9 mouse cellular contexts compared by ENCODE assay signal in genomic region chr1:81316995-81317413, GRCm38 (mm10).
DNase-seq lines count a peak whose midpoint lies in the region; ATAC-seq and TF ChIP-seq lines count a peak whose summit lies in the region.
"Had no signal": no experiment of that assay in that cellular context is flagged by ENCODE, and none has a peak within 500 bp of the region (broad histone marks: within the 10 kb centered on the region; RNA-seq: fewer than 3 reads in every experiment).

No protein-coding gene starts in this region.

- H3K27ac ChIP-seq in kidney, embryonic 15.5 days: no peak overlapping the region
- no peak overlapping the region for H3K27ac ChIP-seq in kidney, adult 2 months (ENCODE audit: insufficient read depth, low read depth, low read length)
- no peak overlapping the region for H3K27ac ChIP-seq in embryonic facial prominence, embryonic 12.5 days
- H3K27ac ChIP-seq in hindbrain, embryonic 14.5 days: peak overlapping the region; percentile 2; the same call in 1 of the 2 replicates
- H3K27ac ChIP-seq in midbrain, postnatal 0 days (ENCODE audit: low read depth, low read length): peak overlapping the region; percentile 39; the same call in 1 of the 2 replicates
- H3K27ac ChIP-seq in intestine, embryonic 16.5 days (ENCODE audit: low read length): no peak overlapping the region
- H3K27ac ChIP-seq: liver, embryonic 13.5 days had no signal

- H3K4me2 ChIP-seq in kidney, embryonic 15.5 days: no peak overlapping the region
- H3K4me2 ChIP-seq in embryonic facial prominence, embryonic 12.5 days (replicated peaks): no peak overlapping the region
- no peak overlapping the region for H3K4me2 ChIP-seq in hindbrain, embryonic 14.5 days (replicated peaks)
- H3K4me2 ChIP-seq in midbrain, postnatal 0 days (ENCODE audit: low read depth, low read length, poor library complexity, severe bottlenecking): no peak overlapping the region
- no peak overlapping the region for H3K4me2 ChIP-seq in intestine, embryonic 16.5 days (ENCODE audit: low read depth, low read length)
- H3K4me2 ChIP-seq: liver, embryonic 13.5 days had no signal

- H3K9me3 ChIP-seq in kidney, embryonic 15.5 days (replicated peaks): no peaks in the 10 kb centered on the region
- no peaks in the 10 kb centered on the region for H3K9me3 ChIP-seq in embryonic facial prominence, embryonic 12.5 days
- no peaks in the 10 kb centered on the region for H3K9me3 ChIP-seq in hindbrain, embryonic 14.5 days (ENCODE audit: control insufficient read depth, low read length)
- no peaks in the 10 kb centered on the region for H3K9me3 ChIP-seq in midbrain, postnatal 0 days (ENCODE audit: low read length)
- H3K9me3 ChIP-seq in intestine, embryonic 16.5 days (ENCODE audit: control insufficient read depth, low read length): no peaks in the 10 kb centered on the region
- H3K9me3 ChIP-seq: liver, embryonic 13.5 days had no signal

- H3K36me3 ChIP-seq in kidney, embryonic 15.5 days: no peaks in the 10 kb centered on the region
- H3K36me3 ChIP-seq in kidney, adult 2 months (ENCODE audit: control insufficient read depth, insufficient read depth, low read length): no peaks in the 10 kb centered on the region
- no peaks in the 10 kb centered on the region for H3K36me3 ChIP-seq in embryonic facial prominence, embryonic 12.5 days
- no peaks in the 10 kb centered on the region for H3K36me3 ChIP-seq in hindbrain, embryonic 14.5 days (replicated peaks; ENCODE audit: control insufficient read depth, insufficient read depth)
- no peaks in the 10 kb centered on the region for H3K36me3 ChIP-seq in midbrain, postnatal 0 days (ENCODE audit: insufficient read depth, low read length)
- no peaks in the 10 kb centered on the region for H3K36me3 ChIP-seq in intestine, embryonic 16.5 days (ENCODE audit: control insufficient read depth, insufficient read depth, low read length)
- H3K36me3 ChIP-seq: liver, embryonic 13.5 days had no signal

- H3K4me3 ChIP-seq in kidney, embryonic 15.5 days (replicated peaks): no peak overlapping the region
- no peak overlapping the region for H3K4me3 ChIP-seq in kidney, adult 2 months (ENCODE audit: insufficient read depth, low read depth, low read length)
- H3K4me3 ChIP-seq in embryonic facial prominence, embryonic 12.5 days: no peak overlapping the region
- H3K4me3 ChIP-seq in hindbrain, embryonic 14.5 days (replicated peaks; ENCODE audit: low read length): no peak overlapping the region
- no peak overlapping the region for H3K4me3 ChIP-seq in midbrain, postnatal 0 days (ENCODE audit: low read depth, low read length)
- H3K4me3 ChIP-seq in intestine, embryonic 16.5 days (ENCODE audit: low read length): no peak overlapping the region
- H3K4me3 ChIP-seq: liver, embryonic 13.5 days had no signal

- TF ChIP-seq CTCF in kidney, adult 2 months (conservative IDR thresholded peaks at IDR 0.05; ENCODE audit: insufficient read depth, insufficient read length, low read depth, low read length): no peak
- TF ChIP-seq CTCF in midbrain, postnatal 0 days (IDR thresholded peaks at IDR 0.05): no peak

- peak; percentile 73 for ATAC-seq in kidney, embryonic 15.5 days (replicated peaks; ENCODE audit: low FRiP score)
- ATAC-seq in embryonic facial prominence, embryonic 12.5 days (ENCODE audit: insufficient number of reproducible peaks, insufficient read depth, low FRiP score, low TSS enrichment): 0 out of 2 replicates have a peak, but pooled peaks have one; percentile 35
- peak; percentile 73; the same call in 1 of the 2 replicates for ATAC-seq in hindbrain, embryonic 14.5 days (ENCODE audit: low FRiP score)
- peak; percentile 45 for ATAC-seq in midbrain, postnatal 0 days (ENCODE audit: low FRiP score)
- no peak for ATAC-seq in intestine, embryonic 16.5 days

- no peak overlapping the region for H3K9ac ChIP-seq in kidney, embryonic 15.5 days
- no peak overlapping the region for H3K9ac ChIP-seq in embryonic facial prominence, embryonic 12.5 days
- 0 out of 2 replicates have a peak overlapping the region, but pooled peaks have one; percentile 5 for H3K9ac ChIP-seq in hindbrain, embryonic 14.5 days
- H3K9ac ChIP-seq in midbrain, postnatal 0 days (replicated peaks; ENCODE audit: low read length, poor library complexity, severe bottlenecking): no peak overlapping the region
- no peak overlapping the region for H3K9ac ChIP-seq in intestine, embryonic 16.5 days (ENCODE audit: low read depth, low read length)
- H3K9ac ChIP-seq: liver, embryonic 13.5 days had no signal

- no peaks in the 10 kb centered on the region for H3K27me3 ChIP-seq in kidney, embryonic 15.5 days
- H3K27me3 ChIP-seq in kidney, adult 2 months (replicated peaks; ENCODE audit: control insufficient read depth, insufficient read depth, low read length): no peaks in the 10 kb centered on the region
- no peaks in the 10 kb centered on the region for H3K27me3 ChIP-seq in embryonic facial prominence, embryonic 12.5 days
- no peaks in the 10 kb centered on the region for H3K27me3 ChIP-seq in hindbrain, embryonic 14.5 days (ENCODE audit: control insufficient read depth, insufficient read depth, low read length)
- H3K27me3 ChIP-seq in midbrain, postnatal 0 days (ENCODE audit: insufficient read depth, low read length): no peaks in the 10 kb centered on the region
- H3K27me3 ChIP-seq in intestine, embryonic 16.5 days (replicated peaks; ENCODE audit: control insufficient read depth, insufficient read depth, low read length): no peaks in the 10 kb centered on the region
- H3K27me3 ChIP-seq: liver, embryonic 13.5 days had no signal

- no peak for TF ChIP-seq POLR2A in kidney, adult 2 months (IDR thresholded peaks at IDR 0.05; ENCODE audit: low read depth, low read length)

- H3K4me1 ChIP-seq in kidney, embryonic 15.5 days: 0 out of 2 replicates have a peak, but pooled peaks cover 4% of the 10 kb centered on the region
- no peaks in the 10 kb centered on the region for H3K4me1 ChIP-seq in kidney, adult 2 months (ENCODE audit: control insufficient read depth, insufficient read depth, low read length)
- H3K4me1 ChIP-seq in embryonic facial prominence, embryonic 12.5 days: peaks cover 4% of the 10 kb centered on the region; the same call in 1 of the 2 replicates
- H3K4me1 ChIP-seq in hindbrain, embryonic 14.5 days (replicated peaks; ENCODE audit: control insufficient read depth, insufficient read depth, low read length): peaks cover 6% of the 10 kb centered on the region; the same call in 1 of the 2 replicates
- no peaks in the 10 kb centered on the region; the same call in 1 of the 2 replicates for H3K4me1 ChIP-seq in midbrain, postnatal 0 days (ENCODE audit: insufficient read depth, low read length)
- no peaks in the 10 kb centered on the region for H3K4me1 ChIP-seq in intestine, embryonic 16.5 days (ENCODE audit: control insufficient read depth, insufficient read depth, low read length)
- H3K4me1 ChIP-seq: liver, embryonic 13.5 days had no signal

- DNase-seq in kidney, adult 2 months: no peak
- no peak for DNase-seq in hindbrain, embryonic 14.5 days (ENCODE audit: low spot score)
- DNase-seq in midbrain, postnatal 0 days (ENCODE audit: low spot score): no peak
- DNase-seq in embryo, embryonic 10.5 days (ENCODE audit: low spot score): no peak
- DNase-seq in testis, postnatal 14 days (ENCODE audit: low spot score): no peak

- 40% methylated on average over 5 of the region's 5 CpGs for WGBS in kidney, embryonic 15.5 days
- 44% methylated on average over 5 of the region's 5 CpGs for WGBS in kidney, adult 2 months
- 41% methylated on average over 5 of the region's 5 CpGs for WGBS in embryonic facial prominence, embryonic 12.5 days
- 45% methylated on average over 5 of the region's 5 CpGs for WGBS in hindbrain, embryonic 14.5 days
- WGBS in midbrain, postnatal 0 days: 36% methylated on average over 5 of the region's 5 CpGs
- 52% methylated on average over 5 of the region's 5 CpGs for WGBS in intestine, embryonic 16.5 days

Comparison
In these comparisons a context has a peak if more than half of its experiments do, and no peak if none do; other contexts are left out.
1. H3K27ac ChIP-seq: peak in hindbrain, embryonic 14.5 days (single experiment) and midbrain, postnatal 0 days (single experiment); none in kidney, embryonic 15.5 days (single experiment), kidney, adult 2 months (single experiment), embryonic facial prominence, embryonic 12.5 days (single experiment) and intestine, embryonic 16.5 days (single experiment).